Mouse (Mus musculus): ENCODE measurements around the gene Cox19.

DNA sequence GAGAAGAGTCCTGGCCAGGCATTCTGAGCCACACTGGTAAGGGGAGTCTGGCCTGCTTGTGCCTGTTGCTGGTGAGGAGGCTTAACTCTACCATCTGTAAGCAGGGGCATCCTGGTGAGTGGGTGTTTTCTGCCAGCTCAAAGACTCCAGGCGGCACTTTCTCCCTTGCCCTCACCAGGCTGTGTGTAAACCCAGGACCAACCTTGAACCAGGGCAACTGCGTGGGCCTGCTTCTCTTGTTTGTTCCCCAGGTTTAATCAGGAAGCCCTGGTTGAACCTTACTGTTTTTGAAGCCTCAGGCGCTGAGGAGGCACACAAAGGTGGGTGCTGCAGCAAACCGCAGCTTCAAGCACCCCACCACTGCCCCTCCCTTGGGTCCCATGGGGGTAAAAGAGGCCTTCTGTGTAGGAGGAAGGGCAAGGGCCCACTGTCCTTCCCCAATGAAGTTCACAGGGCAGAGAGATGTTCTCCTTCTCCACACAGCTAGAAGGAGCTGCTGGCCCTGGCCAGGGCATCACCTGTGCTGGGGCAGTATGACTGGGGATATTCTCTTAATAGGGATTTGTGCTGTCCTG, 16.8 kb upstream of the Cox19 start:
- TF ChIP-seq CTCF (IDR thresholded peaks at IDR 0.05; ENCODE audit: low read depth, low read length) (no peak), GATA1 (IDR thresholded peaks at IDR 0.05; ENCODE audit: borderline replicate concordance, low read length) (no peak), TAL1 (conservative IDR thresholded peaks at IDR 0.05; ENCODE audit: low read depth, low read length) (no peak), GATA2 (IDR thresholded peaks at IDR 0.05; ENCODE audit: borderline replicate concordance, low read depth, low read length) (no peak)

All from G1E (cell line).